Mouse (Mus musculus) lung, postnatal 0 days (tissue): ENCODE measurements around the gene Arid2.

ENCODE experiments used
- CTCF ChIP-seq: IDR thresholded peaks from 2 replicates; pipeline ENCODE4 v1.5.1; 2016; ENCODE audit warnings: antibody characterized with exemption, mild to moderate bottlenecking
- EP300 ChIP-seq: IDR thresholded peaks from 2 replicates; pipeline ENCODE4 v1.6.1; 2016; ENCODE audit warnings: antibody characterized with exemption, mild to moderate bottlenecking, control low read depth

DNA sequence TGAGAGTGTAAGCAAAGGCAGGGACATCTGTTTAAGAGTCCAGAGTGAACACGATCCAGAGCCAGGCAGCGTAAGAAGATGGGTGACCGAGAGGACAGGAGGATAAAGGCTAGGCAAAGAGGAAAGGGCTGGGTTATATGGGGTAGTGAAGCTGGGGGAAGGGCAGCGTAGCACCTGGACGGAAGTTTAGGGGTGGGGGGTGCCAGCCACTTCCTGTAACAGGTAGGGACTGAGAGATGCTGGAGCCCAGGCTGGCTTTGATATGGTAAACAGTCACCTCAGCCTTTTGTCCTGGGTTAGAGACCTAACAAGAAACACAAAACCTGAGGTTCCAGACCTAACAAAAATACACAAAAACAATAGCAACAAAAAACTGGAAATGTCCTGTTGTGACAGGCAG is 29.5 kb upstream of the Arid2 start:
- no peak for TF ChIP-seq CTCF
- TF ChIP-seq EP300: no peak
